Mouse (Mus musculus) liver, adult 2 months (tissue): ENCODE results near the gene Prnp.

Experiments
- CTCF ChIP-seq: fragments of 200-500 bp; IDR thresholded peaks from 2 replicates; pipeline ENCODE4 v1.5.1; 2011; ENCODE audit warnings: low read depth, low read length, control low read depth
- POLR2A ChIP-seq: fragments of 200-500 bp; IDR thresholded peaks from 2 replicates; pipeline ENCODE4 v1.6.1; 2011; ENCODE audit warnings: low read length, control low read depth; ENCODE audit not compliant: insufficient read depth; ENCODE audit errors: extremely low read depth

GRCm38 (mm10) chr2:131905776-131906175 is 4.0 kb upstream of the Prnp start:
- TF ChIP-seq CTCF (no peak), POLR2A (no peak)
